ENCODE assay signal across 20 mouse cellular contexts in genomic region chr4:149933519-149934245, GRCm38 (mm10).
"Had no signal": no experiment of that assay in that cellular context is flagged by ENCODE, and none has a peak within 500 bp of the region (broad histone marks: within the 10 kb centered on the region; RNA-seq: fewer than 3 reads in every experiment).

No protein-coding gene starts in this region.

- H3K4me1 ChIP-seq: liver, embryonic 12.5 days; liver, embryonic 15.5 days had no signal

- H3K27me3 ChIP-seq: kidney, embryonic 15.5 days; limb, embryonic 13.5 days; lung, embryonic 15.5 days had no signal

- H3K9ac ChIP-seq: kidney, embryonic 15.5 days; limb, embryonic 13.5 days; liver, embryonic 12.5 days; liver, embryonic 15.5 days; lung, embryonic 15.5 days had no signal

- H3K9me3 ChIP-seq: kidney, embryonic 15.5 days; limb, embryonic 13.5 days; liver, embryonic 12.5 days; liver, embryonic 15.5 days; lung, embryonic 15.5 days had no signal

- H3K4me2 ChIP-seq: kidney, embryonic 15.5 days; limb, embryonic 13.5 days; liver, embryonic 12.5 days; liver, embryonic 15.5 days; lung, embryonic 15.5 days; midbrain, embryonic 11.5 days had no signal

- H3K36me3 ChIP-seq: kidney, embryonic 15.5 days; limb, embryonic 13.5 days; liver, embryonic 12.5 days; liver, embryonic 15.5 days; lung, embryonic 15.5 days had no signal

- ATAC-seq: liver, embryonic 12.5 days had no signal

- H3K4me3 ChIP-seq: kidney, embryonic 15.5 days; limb, embryonic 13.5 days; liver, embryonic 12.5 days; liver, embryonic 15.5 days; lung, embryonic 15.5 days; megakaryocyte, embryonic 14.5 days had no signal

- H3K27ac ChIP-seq: kidney, embryonic 15.5 days; limb, embryonic 13.5 days; liver, embryonic 12.5 days; liver, embryonic 15.5 days; lung, embryonic 15.5 days had no signal

- DNase-seq: kidney, adult 8-10 months; kidney, postnatal 10 days; kidney, postnatal 36 days; left cerebral cortex, postnatal 4 days; liver; lung, adult 18-20 months; lung, postnatal 10 days; lung, postnatal 36 days; midbrain, embryonic 14.5 days; right cerebral cortex, postnatal 25 days; thymus, adult 2 months; thymus, postnatal 14 days; thymus, postnatal 4 days had no signal
